Mouse (Mus musculus) embryonic facial prominence, embryonic 12.5 days (tissue): ENCODE measurements around the gene Ccpg1. TPM values are rescaled to one million over a fixed set of nuclear protein-coding genes. Genes with fewer than 3 reads are reported as not detected.

Experiments used
- ATAC-seq: fragments of 200-750 bp; cut with Nextera tagmentation; 2 replicates; pipeline ENCODE4 v1.8.0; 2017; ENCODE audit not compliant: insufficient number of reproducible peaks, insufficient read depth, low FRiP score, low TSS enrichment
- H3K27ac ChIP-seq: fragments of 300-500 bp; sonication (generic); 2 replicates; pipeline ENCODE4 v1.5.1; 2016; ENCODE audit warnings: mild to moderate bottlenecking
- H3K27me3 ChIP-seq: fragments of 300-500 bp; sonication (generic); 2 replicates; pipeline ENCODE4 v1.6.1; 2016; ENCODE audit warnings: mild to moderate bottlenecking, moderate library complexity
- H3K36me3 ChIP-seq: fragments of 300-500 bp; sonication (generic); 2 replicates; pipeline ENCODE4 v1.6.1; 2016; ENCODE audit warnings: mild to moderate bottlenecking
- H3K4me1 ChIP-seq: fragments of 300-500 bp; sonication (generic); 2 replicates; pipeline ENCODE4 v1.6.1; 2016
- H3K4me2 ChIP-seq: fragments of 300-500 bp; sonication (generic); replicated peaks from 2 replicates; pipeline ENCODE4 v1.6.1; 2016; ENCODE audit warnings: mild to moderate bottlenecking, moderate library complexity
- H3K4me3 ChIP-seq: fragments of 300-500 bp; sonication (generic); 2 replicates; pipeline ENCODE4 v1.5.1; 2016; ENCODE audit warnings: mild to moderate bottlenecking
- H3K9ac ChIP-seq: fragments of 300-500 bp; sonication (generic); 2 replicates; pipeline ENCODE4 v1.6.1; 2016; ENCODE audit warnings: mild to moderate bottlenecking, moderate library complexity
- H3K9me3 ChIP-seq: fragments of 300-500 bp; sonication (generic); 2 replicates; pipeline ENCODE4 v1.6.1; 2016; ENCODE audit warnings: mild to moderate bottlenecking, moderate library complexity
- WGBS: fragments of 180-500 bp; shearing (Covaris S2); methylation state at CpG from one replicate; pipeline ENCODE4 v1.1.7; 2016; 5-methylcytosine and 5-hydroxymethylcytosine counted together
- polyA plus RNA-seq: library from polyadenylated mRNA; unstranded; fragments of >200 nt; fragmentation: Nextera tagmentation; extraction: Ambion mirVana; gene quantifications from 2 replicates; pipeline ENCODE4 v1.2.1, GENCODE M21; 2016

Ccpg1 gene
- polyA plus RNA-seq: 22.3 and 24.9 TPM in 2 replicates

DNA sequence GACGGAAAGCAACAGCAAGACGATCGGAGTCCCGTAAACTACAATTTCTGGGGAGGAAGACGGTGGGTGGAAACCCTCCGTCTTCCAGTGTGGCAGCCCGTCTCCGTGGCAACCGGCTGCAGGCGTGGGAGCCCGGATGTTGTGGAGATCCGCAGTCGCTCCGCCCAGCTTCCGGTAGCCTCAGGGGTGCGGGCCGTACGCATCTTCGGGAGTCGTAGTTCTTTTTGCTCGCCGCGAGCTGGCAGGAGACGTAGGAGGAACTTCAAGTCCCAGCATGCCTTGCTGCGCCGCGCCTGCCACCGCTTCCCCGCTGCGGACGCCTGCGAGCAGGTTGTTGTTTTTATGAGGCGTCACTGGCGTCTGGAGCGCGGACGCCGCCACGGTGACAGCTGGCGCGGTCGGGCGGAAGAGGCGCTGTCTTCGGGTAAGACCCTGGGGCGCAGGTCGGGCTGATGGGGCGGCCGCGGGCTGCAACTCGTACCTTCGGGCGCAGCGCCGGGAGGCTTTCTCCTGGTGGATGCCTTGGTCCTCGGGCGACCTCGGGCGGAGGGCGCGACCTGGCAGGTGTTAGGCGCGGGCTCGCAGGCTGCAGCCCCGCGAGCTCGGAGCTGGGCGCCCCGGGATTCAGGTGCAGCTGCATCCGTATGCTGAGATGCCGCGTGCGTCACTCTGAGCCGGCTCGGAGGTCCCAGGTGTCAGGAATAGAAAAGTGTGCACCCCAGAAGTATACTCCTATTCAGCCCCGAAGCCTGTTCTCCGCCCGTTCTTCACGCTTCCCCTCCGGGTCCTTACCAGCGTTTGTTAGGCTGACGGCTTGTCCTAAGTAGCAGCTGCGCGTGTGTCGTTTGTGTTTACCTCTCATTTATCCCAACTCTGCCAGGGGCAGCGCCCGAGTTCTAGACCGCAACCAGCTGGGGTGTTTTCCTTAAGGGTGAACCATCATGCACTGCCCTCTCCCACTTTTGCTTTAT lies at the start of gene Ccpg1, which contains the start of gene Ccpg1os:
Ccpg1 (plus strand) TSS at position 180 of the 971 bp plus-strand sequence.
Ccpg1os (minus strand) TSS at position 133 of the 971 bp plus-strand sequence.
- Histone ChIP-seq H3K9me3 (no peaks in the 10 kb centered on the region), H3K9ac (peak within 1 kb of the TSS; percentile 75), H3K4me1 (peaks cover 7% of the 10 kb centered on the region), H3K4me2 (peak within 1 kb of the TSS; percentile 86), H3K27me3 (no peaks in the 10 kb centered on the region; the same call in 1 of the 2 replicates), H3K36me3 (no peaks in the 10 kb centered on the region), H3K27ac (0 out of 2 replicates have a peak within 1 kb of the TSS, but pooled peaks have one; percentile 30), H3K4me3 (peak within 1 kb of the TSS; percentile 87)
- peak; percentile 99 for ATAC-seq
- under 1% methylated on average over 88 of the region's 88 CpGs for WGBS

DNA sequence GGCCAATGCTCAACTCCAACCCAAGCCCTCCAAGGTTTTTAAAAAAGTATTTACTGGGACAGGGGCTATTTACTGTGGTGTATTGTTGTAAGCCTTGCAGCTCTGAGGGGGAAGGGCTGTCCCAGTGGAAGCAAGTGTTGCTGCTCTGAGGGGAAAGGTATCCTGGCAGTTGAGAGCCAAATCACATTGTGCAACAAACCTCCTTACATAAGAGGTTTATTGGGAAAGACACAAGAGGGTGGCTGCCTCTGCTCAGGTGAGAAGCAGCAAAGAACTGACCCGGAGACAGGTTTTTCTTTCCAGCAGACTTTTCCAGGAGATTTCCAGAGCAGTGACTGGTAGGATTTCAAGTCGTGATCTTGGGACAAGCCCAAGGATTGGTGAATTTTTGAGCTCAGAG lies 48.9 kb upstream of the Ccpg1 start:
- Histone ChIP-seq H3K27ac (no peak overlapping the region), H3K4me1 (no peaks in the 10 kb centered on the region), H3K4me2 (no peak overlapping the region), H3K9me3 (no peaks in the 10 kb centered on the region), H3K4me3 (no peak overlapping the region), H3K36me3 (peaks cover 25% of the 10 kb centered on the region), H3K27me3 (no peaks in the 10 kb centered on the region), H3K9ac (no peak overlapping the region)
- WGBS: 76% methylated on average over 2 of the region's 2 CpGs
- ATAC-seq: no peak

DNA sequence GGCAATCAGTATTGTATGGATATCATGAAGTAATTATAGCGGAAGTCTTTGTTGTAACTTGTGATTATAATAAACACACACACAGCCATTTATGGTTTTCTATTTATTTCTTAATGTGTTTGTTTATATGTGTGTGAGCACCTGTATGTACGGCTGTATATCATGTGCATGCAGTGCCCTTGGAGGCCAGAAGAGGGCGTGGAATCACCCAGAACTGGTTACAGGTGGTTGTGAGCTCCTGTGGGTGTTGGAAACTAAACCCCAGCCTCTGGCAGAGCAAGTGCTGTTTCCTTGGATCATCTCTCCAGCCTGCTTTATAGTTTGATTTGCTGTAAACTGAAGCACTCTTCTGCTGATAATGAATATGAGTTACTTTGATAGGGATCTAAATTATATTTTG lies 41.8 kb upstream of the Ccpg1 start:
- no peaks in the 10 kb centered on the region for H3K9me3 ChIP-seq
- peaks cover 35% of the 10 kb centered on the region for H3K36me3 ChIP-seq
- WGBS: 55% methylated on average over 3 of the region's 3 CpGs
- H3K4me3 ChIP-seq: no peak overlapping the region
- no peak for ATAC-seq
- no peak overlapping the region for H3K4me2 ChIP-seq
- H3K27ac ChIP-seq: no peak overlapping the region
- H3K9ac ChIP-seq: no peak overlapping the region
- no peaks in the 10 kb centered on the region for H3K27me3 ChIP-seq
- H3K4me1 ChIP-seq: no peaks in the 10 kb centered on the region

DNA sequence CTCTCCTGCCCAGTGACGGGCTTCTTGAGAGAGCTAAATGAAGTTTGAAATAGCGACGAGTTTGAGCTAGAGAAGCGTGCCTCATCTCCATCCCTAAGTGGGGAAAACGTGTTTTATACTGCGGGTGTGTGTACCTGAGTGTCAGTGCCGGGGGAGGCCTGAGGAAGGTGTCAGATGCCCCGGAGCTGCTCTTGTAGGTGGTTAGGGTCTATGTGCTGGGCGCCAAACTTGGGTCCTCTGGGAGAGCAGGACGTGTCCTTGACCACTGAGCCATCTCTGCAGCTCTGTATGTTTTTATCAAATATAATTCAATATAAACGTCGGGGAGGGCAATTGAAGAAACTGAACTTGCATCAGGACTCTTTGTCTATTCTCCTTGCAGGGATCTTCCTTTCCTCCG lies 40.9 kb upstream of the Ccpg1 start:
- no peak for ATAC-seq
- H3K4me2 ChIP-seq: no peak overlapping the region
- no peak overlapping the region for H3K4me3 ChIP-seq
- no peaks in the 10 kb centered on the region for H3K9me3 ChIP-seq
- H3K36me3 ChIP-seq: peaks cover 35% of the 10 kb centered on the region
- H3K27me3 ChIP-seq: no peaks in the 10 kb centered on the region
- H3K4me1 ChIP-seq: no peaks in the 10 kb centered on the region
- no peak overlapping the region for H3K27ac ChIP-seq
- whole genome bisulfite sequencing: 93% methylated on average over 13 of the region's 13 CpGs
- no peak overlapping the region for H3K9ac ChIP-seq

DNA sequence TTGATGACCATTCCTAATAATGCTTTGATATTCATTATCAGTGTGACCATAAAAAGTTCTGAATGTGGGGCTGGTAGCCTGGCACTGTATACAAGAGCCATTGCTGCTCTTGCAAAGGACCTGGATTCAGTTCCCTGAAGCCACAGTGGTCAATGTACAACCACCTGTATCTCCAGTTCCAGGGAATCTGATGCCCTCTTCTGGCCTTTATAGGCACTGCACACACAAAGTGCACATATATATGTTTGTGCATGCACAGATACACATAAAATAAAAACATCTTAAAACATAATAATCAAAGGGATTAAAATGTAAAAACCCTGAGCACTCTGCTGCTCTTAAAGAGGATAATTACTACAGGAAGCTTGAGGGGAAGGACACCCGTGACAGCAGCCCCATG lies 38.2 kb upstream of the Ccpg1 start:
- no peaks in the 10 kb centered on the region for H3K9me3 ChIP-seq
- WGBS: 100% methylated on average over 1 of the region's 1 CpGs
- no peaks in the 10 kb centered on the region for H3K27me3 ChIP-seq
- H3K4me2 ChIP-seq: no peak overlapping the region
- H3K36me3 ChIP-seq: peaks cover 35% of the 10 kb centered on the region
- H3K27ac ChIP-seq: no peak overlapping the region
- H3K4me3 ChIP-seq: no peak overlapping the region
- ATAC-seq: no peak
- no peak overlapping the region for H3K9ac ChIP-seq
- no peaks in the 10 kb centered on the region for H3K4me1 ChIP-seq

DNA sequence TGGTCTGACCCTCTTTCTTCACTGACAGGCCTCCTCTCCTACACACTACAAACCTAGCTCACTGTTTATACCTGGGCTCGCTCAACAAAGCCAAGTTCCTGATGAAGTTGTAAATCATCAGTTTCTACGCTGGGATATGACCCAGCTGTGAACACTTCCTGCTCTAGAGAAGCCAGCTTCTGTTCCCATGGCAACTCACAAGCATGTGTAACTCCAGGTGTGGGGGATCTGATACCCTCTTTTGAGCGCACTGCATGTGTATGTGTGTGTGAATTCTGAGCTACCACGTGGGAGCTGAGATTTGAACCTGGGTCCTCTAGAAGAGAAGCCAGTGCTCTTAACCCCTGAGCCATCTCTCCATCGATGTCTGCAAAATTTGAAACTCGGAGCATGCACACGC lies 35.7 kb upstream of the Ccpg1 start:
- peaks cover 28% of the 10 kb centered on the region for H3K36me3 ChIP-seq
- no peaks in the 10 kb centered on the region for H3K4me1 ChIP-seq
- H3K27ac ChIP-seq: no peak overlapping the region
- H3K4me2 ChIP-seq: no peak overlapping the region
- no peak overlapping the region for H3K9ac ChIP-seq
- H3K9me3 ChIP-seq: no peaks in the 10 kb centered on the region
- 69% methylated on average over 7 of the region's 7 CpGs for WGBS
- no peak overlapping the region for H3K4me3 ChIP-seq
- ATAC-seq: no peak
- H3K27me3 ChIP-seq: no peaks in the 10 kb centered on the region

DNA sequence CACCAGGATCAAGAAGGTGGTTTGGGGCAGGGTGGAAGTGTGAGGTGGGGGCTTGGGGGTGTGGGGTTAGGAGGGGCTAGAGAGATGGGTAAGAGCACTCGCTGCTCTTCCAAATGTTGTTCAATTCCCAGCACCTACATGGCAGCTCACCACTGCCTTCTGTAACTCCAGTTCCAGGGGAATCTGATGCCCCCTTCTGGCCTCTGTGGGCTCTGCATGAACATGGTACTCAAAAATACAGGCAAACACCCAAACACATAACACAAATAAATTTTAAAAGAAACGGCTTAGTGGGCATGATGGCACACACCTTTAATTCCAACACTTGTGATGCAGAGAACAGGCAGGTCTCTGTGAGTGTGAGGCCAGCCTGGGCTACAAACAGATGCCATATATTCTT lies 30.5 kb upstream of the Ccpg1 start:
- H3K27me3 ChIP-seq: no peaks in the 10 kb centered on the region
- H3K4me1 ChIP-seq: no peaks in the 10 kb centered on the region
- no peaks in the 10 kb centered on the region for H3K36me3 ChIP-seq
- WGBS: 50% methylated on average over 2 of the region's 2 CpGs
- H3K9ac ChIP-seq: no peak overlapping the region
- no peak for ATAC-seq
- H3K4me3 ChIP-seq: no peak overlapping the region
- no peaks in the 10 kb centered on the region for H3K9me3 ChIP-seq
- H3K4me2 ChIP-seq: no peak overlapping the region
- no peak overlapping the region for H3K27ac ChIP-seq

DNA sequence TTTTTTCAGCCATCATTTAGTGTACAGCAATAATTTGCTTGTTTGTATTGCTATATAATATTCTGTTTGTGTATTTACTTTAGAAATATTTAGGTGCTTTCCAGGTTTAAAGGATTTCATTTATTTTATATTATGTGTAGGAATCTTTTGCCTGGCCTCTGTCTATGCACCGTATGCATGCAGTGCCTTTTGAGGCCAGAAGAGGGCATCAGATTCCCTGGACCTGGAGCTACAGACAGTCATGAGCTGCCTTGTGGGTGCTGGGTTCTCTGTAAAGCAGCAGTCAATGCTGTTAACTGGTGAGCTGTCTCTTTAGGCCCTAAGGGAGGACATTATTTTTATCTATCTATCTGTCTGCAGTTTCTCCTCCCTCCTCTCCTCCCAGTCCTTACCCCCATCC lies 29.7 kb upstream of the Ccpg1 start:
- Histone ChIP-seq H3K27me3 (no peaks in the 10 kb centered on the region), H3K4me2 (no peak overlapping the region), H3K4me1 (no peaks in the 10 kb centered on the region), H3K27ac (no peak overlapping the region), H3K36me3 (no peaks in the 10 kb centered on the region), H3K4me3 (no peak overlapping the region), H3K9ac (no peak overlapping the region), H3K9me3 (no peaks in the 10 kb centered on the region)
- no peak; the same call in 1 of the 2 replicates for ATAC-seq
- 21% methylated on average over 1 of the region's 1 CpGs for WGBS

DNA sequence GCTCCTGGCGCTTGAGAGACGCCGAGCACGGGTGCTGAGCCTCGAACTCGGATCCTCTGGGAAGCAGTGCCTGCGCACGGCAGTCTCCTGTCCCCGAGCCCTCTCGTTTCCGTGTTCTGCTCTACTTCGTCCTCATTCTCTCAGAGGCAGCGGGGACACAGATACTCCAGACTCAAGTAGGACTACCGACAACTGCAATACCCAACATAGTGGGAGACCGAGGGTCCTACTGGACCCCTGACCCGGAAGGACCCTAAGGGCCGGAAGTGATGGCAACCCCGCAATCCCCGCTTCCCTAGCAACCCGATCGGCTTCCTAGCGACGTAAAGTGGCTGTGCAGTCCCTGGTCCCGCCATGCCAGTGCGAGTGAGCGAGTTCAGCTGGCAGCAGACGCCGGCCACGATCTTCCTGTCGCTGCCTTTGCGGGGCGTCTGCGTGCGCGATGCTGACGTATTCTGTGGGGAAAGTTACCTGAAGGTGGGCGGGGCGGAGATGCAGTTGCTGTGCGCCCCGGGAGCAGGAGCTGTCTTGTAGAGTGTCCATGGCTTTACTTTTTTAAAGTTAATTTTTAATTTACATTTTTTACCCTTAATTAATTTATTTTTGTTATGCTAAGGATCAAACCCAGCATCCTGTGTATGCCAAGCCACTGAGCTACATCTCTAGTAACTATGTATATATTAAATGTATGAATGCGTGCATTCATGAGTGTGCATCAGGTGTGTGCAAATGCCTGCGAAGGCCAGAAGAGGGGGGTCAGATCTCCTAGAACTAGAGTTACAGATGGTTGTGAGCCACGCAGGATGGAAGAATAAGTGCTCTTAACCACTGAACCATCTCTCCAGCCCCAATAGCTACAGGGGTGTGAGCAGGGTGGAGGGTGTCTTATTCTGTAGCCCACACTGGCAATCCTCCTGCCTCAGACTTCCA lies 26.4 kb upstream of the Ccpg1 start, which contains the start of the genes Dyx1c1 and Gm44503:
Dyx1c1 (plus strand) TSS at position 265 of the 930 bp plus-strand sequence.
Gm44503 (plus strand) TSS at position 332 of the 930 bp plus-strand sequence.
- Histone ChIP-seq H3K9me3 (no peaks in the 10 kb centered on the region), H3K9ac (peak within 1 kb of the TSS; percentile 41), H3K4me3 (peak within 1 kb of the TSS; percentile 51), H3K27me3 (no peaks in the 10 kb centered on the region), H3K36me3 (no peaks in the 10 kb centered on the region), H3K27ac (no peak within 1 kb of the TSS), H3K4me1 (no peaks in the 10 kb centered on the region), H3K4me2 (peak within 1 kb of the TSS; percentile 59)
- 2% methylated on average over 43 of the region's 43 CpGs for WGBS
- peak; percentile 91 for ATAC-seq

DNA sequence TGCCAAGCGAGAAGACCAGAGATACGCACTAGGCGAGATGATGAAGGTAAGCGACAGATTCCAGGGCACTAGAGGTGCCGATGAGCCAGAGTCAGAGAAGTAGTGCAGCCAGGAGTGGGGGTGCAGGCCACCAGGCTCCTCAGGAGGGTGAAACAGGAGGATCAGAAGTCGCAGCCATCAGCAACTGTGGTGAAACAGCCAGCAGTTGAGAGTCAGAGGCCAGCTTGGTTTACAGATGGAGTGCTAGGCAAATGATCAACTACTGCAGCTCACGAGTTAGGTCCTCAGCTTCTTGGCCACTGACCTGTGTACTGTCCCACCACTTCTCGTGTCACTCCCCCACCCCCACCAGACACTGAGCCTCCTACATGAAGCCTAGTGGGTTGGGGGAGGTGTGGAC lies 23.9 kb upstream of the Ccpg1 start:
- H3K36me3 ChIP-seq: no peaks in the 10 kb centered on the region
- H3K9me3 ChIP-seq: no peaks in the 10 kb centered on the region
- no peak overlapping the region for H3K4me3 ChIP-seq
- no peak for ATAC-seq
- H3K9ac ChIP-seq: no peak overlapping the region
- H3K27ac ChIP-seq: no peak overlapping the region
- H3K4me1 ChIP-seq: no peaks in the 10 kb centered on the region
- no peaks in the 10 kb centered on the region for H3K27me3 ChIP-seq
- WGBS: 70% methylated on average over 8 of the region's 8 CpGs
- no peak overlapping the region for H3K4me2 ChIP-seq

DNA sequence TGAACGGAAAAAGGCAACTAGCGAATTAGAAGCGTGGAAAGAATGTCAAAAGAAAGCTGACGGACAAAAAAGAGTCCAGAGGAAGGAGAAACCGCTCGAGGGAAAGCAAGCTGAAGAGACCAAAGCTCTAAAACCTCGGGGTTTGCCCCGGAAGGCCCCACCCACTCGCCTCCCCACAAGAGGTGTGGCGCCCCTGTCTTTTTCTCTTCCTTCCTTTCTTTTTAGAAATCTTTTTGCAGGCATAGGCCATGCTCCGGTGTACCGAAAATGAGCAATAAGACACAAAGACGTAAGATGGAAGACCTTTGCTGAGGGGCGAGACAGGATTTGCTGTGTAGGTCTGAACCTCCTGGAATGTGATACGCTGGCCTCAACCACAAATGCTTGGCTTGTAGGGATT lies 23.3 kb upstream of the Ccpg1 start:
- no peaks in the 10 kb centered on the region for H3K36me3 ChIP-seq
- 75% methylated on average over 15 of the region's 15 CpGs for WGBS
- no peak for ATAC-seq
- H3K4me3 ChIP-seq: no peak overlapping the region
- no peaks in the 10 kb centered on the region for H3K27me3 ChIP-seq
- H3K27ac ChIP-seq: no peak overlapping the region
- H3K4me2 ChIP-seq: no peak overlapping the region
- no peak overlapping the region for H3K9ac ChIP-seq
- H3K4me1 ChIP-seq: no peaks in the 10 kb centered on the region
- H3K9me3 ChIP-seq: no peaks in the 10 kb centered on the region
